Mouse (Mus musculus) right cerebral cortex, postnatal 14 days (tissue): ENCODE data around the gene Kcnma1.

ENCODE experiments used
- DNase-seq: peaks from one replicate; pipeline ENCODE4 v3.0.0; 2022

The Kcnma1 gene

GRCm38 (mm10) chr14:24014391-24014790, at the start of gene Kcnma1:
Kcnma1 (minus strand) TSS chr14:24014491.
- DNase-seq, result no peak

DNA sequence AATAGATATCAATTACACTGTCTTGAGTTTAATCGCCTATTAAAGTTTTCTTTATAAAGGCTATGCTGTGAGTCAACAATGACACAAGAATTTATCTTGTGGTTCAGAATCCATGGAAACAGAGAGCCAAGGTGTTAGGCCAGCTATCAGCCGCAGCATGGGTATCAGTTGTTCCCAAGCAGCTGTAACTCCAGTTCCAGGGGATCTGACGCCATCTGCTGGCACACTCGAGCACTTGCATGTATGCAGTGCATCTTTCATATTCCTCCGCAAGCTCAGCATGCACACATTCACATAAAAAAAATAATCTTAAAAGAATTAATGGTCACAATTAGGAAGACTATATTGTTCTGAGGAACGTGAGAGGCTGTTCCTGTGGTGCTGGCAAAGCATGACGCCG, 45.5 kb upstream of the Kcnma1 start:
- DNase-seq, result peak; percentile 46

- no peak for DNase-seq
These were observed 45.0 kb upstream of the Kcnma1 start for GRCm38 (mm10) chr14:24059287-24059686.

- no peak for DNase-seq
These were observed 37.5 kb upstream of the Kcnma1 start for GRCm38 (mm10) chr14:24051821-24052220.

GRCm38 (mm10) chr14:24036609-24037008, 22.3 kb upstream of the Kcnma1 start:
- no peak for DNase-seq

DNA sequence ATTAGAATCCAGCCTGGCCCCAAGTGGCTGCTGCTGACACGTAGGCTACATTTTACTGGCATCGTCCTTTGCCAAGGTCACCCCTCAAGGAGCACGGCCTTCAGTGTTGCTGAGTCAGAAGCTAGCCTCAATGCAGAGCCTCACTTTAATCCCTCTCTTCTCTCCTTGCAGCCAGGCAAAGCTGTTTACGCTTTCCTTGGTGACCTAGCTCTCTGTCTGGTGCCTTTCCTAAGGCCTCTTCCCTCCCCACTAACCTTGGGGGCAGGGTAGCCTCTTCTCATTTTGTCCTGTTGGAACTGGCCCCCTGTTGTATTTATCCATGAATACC, 21.9 kb upstream of the Kcnma1 start:
- DNase-seq, result no peak

DNA sequence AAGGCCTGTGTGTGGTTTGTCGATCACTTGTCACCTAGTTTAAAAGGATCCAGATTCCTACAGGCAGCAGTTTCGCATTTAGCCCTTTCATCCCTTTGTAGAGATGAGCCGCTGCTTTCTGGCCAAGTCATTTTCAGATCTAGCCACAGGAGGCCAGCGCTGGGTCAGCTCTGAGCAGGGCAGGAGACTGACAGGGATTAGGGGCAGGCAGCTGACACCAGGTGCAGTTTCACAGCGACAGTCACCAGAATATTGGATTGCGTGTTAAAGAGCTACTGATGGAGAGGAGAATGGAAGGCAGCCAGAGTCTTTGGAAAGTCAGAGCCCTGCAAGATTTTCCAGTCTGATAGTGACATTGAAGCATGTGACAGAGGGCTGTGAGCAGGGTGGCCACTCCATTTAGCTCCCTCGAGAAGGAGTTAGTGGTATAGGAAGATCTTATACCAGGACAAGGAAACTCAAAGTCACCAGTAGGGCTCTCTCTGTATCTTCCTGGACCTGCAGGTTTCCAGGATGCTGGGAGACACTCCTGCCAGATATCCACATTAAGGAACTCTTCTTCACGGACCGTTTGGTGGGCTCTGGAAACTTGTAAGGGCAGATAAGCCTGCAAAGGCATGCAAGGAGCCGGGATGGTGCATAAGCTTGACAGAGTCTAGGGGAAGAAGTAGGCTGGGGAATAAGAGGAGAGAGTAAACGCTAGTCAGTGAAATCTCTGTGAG, 21.4 kb upstream of the Kcnma1 start:
- DNase-seq, result no peak

DNA sequence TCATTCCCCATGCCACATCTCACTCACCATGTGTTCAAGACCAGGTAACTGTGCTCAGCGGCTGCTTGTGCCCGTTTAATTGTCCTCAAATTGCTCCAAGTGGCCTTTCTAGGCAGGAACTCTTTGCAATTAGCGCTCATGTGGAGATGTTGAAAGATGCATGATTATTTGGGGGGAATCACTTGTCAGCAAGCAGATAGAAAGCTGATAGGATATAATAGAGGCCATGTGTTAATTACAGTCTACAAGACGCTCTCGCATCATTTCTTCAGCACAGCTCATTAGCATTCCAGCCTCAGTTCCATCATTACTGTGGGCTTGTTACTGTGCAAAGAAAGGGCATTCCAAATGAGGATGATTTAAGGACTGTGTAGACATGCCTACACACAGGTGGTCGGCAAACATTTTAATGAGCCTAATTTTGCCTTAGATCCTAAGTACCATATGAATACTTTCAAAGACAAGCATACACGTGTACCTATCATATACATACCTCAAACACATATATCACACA, 18.6 kb upstream of the Kcnma1 start:
- DNase-seq, result no peak

DNA sequence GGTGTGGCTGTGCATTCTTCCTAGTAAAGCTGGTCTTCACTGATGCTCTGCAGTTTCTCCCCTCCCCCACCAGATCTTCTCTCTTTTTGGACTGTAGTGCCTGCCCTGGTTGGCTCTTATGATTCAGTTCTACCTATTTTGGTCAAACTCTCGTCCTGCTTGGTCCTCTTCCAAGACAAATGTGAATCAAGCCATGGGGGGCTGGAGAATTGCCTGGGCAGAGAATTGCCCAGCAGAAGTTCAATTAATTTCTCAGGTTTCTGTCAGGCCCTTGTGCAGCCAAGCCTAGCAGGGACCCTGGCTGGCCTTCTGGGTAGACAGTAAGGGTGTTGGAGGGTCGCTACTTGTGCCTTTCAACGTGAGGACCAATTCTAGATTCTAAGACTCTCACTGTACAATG, 17.9 kb upstream of the Kcnma1 start:
- DNase-seq, result no peak

DNA sequence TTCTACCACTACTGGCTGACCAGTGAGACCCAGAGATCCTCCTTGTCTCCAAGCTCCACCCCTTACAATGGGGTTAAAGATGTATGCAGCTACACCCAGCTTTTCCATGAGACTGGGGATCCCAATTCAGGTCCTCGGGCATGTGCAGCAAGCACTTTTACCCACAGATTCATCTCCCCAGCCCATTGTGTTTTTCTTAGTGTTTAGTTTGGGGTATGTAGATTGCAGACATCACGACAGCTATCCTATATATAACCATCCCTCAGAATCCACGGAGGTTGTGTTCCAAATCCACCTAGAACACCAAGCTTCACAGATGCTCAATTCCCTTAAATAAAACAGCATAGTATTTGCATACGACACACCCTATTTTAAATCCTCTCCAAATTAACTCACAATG, 6.4 kb upstream of the Kcnma1 start:
- no peak for DNase-seq

DNA sequence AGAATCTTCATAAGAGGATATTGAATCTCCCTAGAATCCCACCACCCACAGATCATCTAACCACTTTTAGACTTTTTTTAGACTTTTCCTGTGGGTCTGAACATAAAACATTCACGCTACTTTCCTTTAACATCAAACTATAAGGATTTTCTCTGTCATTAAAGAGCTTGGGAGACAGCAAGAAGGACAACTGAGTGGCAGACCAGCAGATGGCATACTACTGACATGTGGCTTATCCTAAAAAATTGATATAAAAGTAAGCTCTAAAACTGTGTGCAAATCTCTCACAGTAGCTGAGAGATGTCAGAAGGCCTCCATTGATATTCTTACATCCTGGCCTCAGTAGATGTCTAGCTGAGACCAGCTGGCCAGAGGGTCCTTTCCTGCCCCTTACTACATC, 4.3 kb downstream of the Kcnma1 start:
- no peak for DNase-seq

- DNase-seq, result peak; percentile 91
These were observed 6.0 kb downstream of the Kcnma1 start for GRCm38 (mm10) chr14:24008252-24008651.

GRCm38 (mm10) chr14:24006276-24006675, 8.0 kb downstream of the Kcnma1 start:
- DNase-seq, result peak; percentile 27

GRCm38 (mm10) chr14:24004471-24005271, 9.6 kb downstream of the Kcnma1 start:
- peak; percentile 56 for DNase-seq

DNA sequence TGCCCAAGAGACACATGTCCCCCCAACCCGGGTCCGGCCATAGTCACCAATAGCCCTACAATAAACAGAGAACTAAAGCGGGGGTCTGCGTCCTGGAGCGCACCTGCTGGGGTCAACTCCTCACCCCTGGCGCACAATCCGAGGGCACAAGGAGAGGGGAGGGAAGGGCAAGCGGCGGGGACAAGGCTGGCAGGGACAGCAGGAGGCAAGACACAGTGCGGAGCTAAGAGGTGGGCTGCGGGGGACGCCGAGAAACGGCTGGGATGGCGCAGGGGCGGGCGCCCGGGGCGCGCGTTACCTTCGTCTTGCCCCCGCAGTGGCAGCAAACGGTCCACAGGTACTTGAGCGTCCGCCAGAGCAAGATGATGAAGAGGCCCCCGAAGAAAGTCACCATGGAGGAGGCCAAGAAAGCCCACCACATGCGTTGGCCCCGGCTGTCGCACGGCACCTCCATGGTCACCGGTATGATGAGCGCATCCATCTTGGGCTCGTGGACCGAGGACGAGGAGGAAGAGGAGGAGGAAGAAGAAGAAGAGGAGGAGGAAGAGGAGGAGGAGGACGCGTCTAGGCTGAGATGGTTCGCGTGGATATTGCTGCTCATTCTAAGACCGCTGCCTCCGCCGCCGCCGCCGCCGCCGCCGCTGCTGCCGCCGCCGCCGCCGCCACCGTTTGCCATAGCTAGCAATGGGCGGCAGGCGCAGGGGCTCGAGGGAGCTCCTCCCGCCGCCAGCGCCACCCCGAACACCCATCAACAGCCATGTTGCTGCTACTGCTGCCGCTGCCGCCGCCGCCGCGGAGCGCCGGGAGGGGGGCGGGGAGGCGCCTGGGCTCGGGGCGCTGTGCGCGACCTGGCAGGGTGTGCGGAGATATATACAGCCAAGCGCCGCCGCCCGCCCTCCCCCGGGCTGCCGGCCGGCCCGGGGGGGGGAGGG, 10.6 kb downstream of the Kcnma1 start:
- DNase-seq, result peak; percentile 68

GRCm38 (mm10) chr14:24002647-24003046, 11.6 kb downstream of the Kcnma1 start:
- DNase-seq, result peak; percentile 21

- DNase-seq, result no peak
These were observed 16.4 kb downstream of the Kcnma1 start for GRCm38 (mm10) chr14:23997912-23998311.

DNA sequence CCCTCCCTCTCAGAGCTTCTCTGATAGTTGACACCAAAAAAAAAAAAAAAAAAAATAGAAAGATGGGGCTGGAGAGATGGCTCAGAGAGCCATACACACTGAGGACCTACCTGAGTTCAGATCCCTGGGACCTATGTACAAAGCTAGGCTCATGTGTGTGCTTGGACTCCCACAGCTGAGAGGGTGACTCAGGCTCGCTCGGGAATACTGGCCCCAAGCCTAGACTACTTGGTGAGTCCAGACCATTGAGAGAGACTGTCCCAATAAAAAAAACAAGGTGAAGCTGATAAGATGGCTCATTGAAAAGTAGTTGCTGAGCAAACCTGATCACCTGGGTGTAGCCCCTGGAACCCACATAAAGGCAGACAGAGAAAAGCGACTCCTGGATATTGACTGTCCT, 18.5 kb downstream of the Kcnma1 start:
- DNase-seq, result no peak

DNA sequence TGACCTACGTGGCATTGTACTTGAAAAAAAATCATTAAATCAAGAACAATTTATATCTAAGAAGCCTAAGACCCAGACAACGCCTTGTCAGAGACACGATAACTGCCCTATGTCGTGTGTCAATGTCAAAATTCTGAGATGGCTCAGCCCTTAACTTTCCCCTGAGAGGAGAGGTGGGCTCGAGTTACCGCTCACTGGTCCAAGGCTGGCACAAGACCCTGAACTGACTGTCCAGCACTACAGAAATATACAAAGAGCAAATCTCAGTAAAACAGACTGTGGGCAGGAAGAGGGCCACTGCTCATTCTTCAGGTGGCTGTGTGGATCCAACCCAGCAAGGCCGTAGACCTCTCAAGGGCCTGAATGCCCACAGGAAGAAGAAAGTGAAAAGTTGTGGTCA, 23.4 kb downstream of the Kcnma1 start:
- no peak for DNase-seq

GRCm38 (mm10) chr14:23989696-23990095, 24.6 kb downstream of the Kcnma1 start:
- no peak for DNase-seq

DNA sequence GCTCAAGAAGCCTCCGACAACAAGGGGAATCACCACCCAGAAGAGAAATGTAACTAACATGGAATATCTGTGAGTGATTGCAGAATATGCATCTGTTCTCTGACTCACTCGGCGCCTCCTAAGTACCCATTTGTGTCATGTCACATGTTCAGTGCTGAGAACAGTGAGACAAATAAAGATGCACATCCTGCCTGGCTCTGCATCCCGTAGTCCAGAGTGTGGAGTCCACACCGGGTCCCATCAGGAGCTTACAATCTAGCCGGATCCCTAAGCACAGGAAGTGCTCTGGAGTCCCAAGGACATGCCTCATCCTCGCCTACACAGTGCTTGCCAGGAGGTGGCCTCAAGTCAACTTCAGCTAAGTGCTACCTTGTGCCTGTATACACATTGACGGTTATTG, 32.1 kb downstream of the Kcnma1 start:
- no peak for DNase-seq

- no peak for DNase-seq
These were observed 39.6 kb downstream of the Kcnma1 start for GRCm38 (mm10) chr14:23974685-23975084.

- DNase-seq, result no peak
These were observed 47.8 kb downstream of the Kcnma1 start for GRCm38 (mm10) chr14:23966471-23966870.
